Mouse (Mus musculus) kidney, adult 2 months (tissue): ENCODE results near the gene Speer3.
"Not testable (repeated sequence)": the region's sequence is repeated elsewhere in the genome, so short reads cannot be mapped to it uniquely, and the experiment has no call there.

ENCODE experiments used
- CTCF ChIP-seq: fragments of 200-500 bp; conservative IDR thresholded peaks from 2 replicates; pipeline ENCODE4 v1.5.1; 2011; ENCODE audit warnings: low read depth, mild to moderate bottlenecking, control low read depth, low read length, moderate library complexity, mixed read lengths; ENCODE audit not compliant: insufficient read depth, insufficient read length
- POLR2A ChIP-seq: fragments of 200-500 bp; IDR thresholded peaks from one replicate; pipeline ENCODE4 v1.6.1; 2011; ENCODE audit warnings: low read depth, low read length, control low read depth

GRCm38 (mm10) chr5:13810496-13810895 lies 19.1 kb downstream of the Speer3 start:
- not testable (repeated sequence) for TF ChIP-seq CTCF, POLR2A
